ENCODE assay signal across 10 mouse cellular contexts in the genomic region with DNA sequence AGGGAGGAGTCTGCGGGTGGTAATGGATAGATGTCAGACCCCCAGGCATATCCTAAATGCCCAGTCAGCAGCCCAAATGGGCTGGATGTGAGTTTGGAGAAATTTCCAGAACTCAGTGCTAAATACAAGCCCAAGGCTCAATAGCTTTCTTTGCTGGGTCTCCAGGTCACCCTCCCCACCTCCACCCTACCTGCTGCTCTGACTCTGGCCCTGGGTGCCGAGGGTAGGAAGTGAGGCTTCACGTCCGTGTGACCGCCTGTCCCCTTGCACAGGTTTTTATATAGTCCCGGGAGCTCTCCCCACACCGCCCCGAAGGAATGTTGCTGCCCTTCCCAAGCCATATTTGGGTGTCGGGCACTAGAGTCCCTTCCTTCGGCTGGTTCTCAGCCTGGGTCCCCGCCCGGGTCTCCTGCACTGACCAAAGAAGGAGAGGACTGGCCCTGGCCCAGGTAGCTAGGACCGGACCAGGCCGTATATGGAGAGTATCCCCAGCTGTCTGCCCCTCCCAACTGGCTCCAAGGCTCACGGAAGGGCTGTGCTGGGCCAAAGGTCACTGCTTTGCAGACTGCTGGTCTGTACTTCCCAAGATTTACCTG. TPM values are rescaled to one million over a fixed set of nuclear protein-coding genes. Genes with fewer than 3 reads are reported as not detected.
DNase-seq lines count a peak whose midpoint lies in the region; ATAC-seq and TF ChIP-seq lines count a peak whose summit lies in the region.
"Had no signal": no experiment of that assay in that cellular context is flagged by ENCODE, and none has a peak within 500 bp of the region (broad histone marks: within the 10 kb centered on the region; RNA-seq: fewer than 3 reads in every experiment).

Gene Acta1 (minus strand): TSS at position 250 of the 596 bp plus-strand sequence.

- peak; percentile 22; the same call in 1 of the 2 replicates for ATAC-seq in limb, embryonic 13.5 days (ENCODE audit: low FRiP score, low read depth)
- ATAC-seq in cerebellum, adult (ENCODE audit: insufficient number of reproducible peaks, low FRiP score, low TSS enrichment): no peak
- ATAC-seq: Patski had no signal

- no peak within 1 kb of the TSS for H3K9ac ChIP-seq in limb, embryonic 13.5 days

- H3K4me3 ChIP-seq in cortical plate, adult 2 months (ENCODE audit: insufficient read depth, low read length): no peak within 1 kb of the TSS
- peak within 1 kb of the TSS; percentile 7 for H3K4me3 ChIP-seq in limb, embryonic 13.5 days

- H3K27ac ChIP-seq in cortical plate, adult 2 months (ENCODE audit: insufficient read depth, low read length): no peak within 1 kb of the TSS
- H3K27ac ChIP-seq in limb, embryonic 13.5 days: no peak within 1 kb of the TSS

- WGBS in limb, embryonic 13.5 days: 18% methylated on average over 15 of the region's 15 CpGs

- H3K4me2 ChIP-seq in limb, embryonic 13.5 days (replicated peaks): no peak within 1 kb of the TSS

- intact Hi-C loops in left cerebral cortex, postnatal 14 days (cut with DNase I): loop anchor here (5.0 kb wide), 1 partner anchor 37 kb away; no protein-coding TSS in a partner anchor

- no peak for TF ChIP-seq POLR2A in cortical plate, adult 2 months (IDR thresholded peaks at IDR 0.05; ENCODE audit: extremely low read depth, insufficient read depth, low read length)

- no peak for TF ChIP-seq CTCF in cortical plate, adult 2 months (IDR thresholded peaks at IDR 0.05; ENCODE audit: extremely low read depth, insufficient read depth, low read length)

- peaks cover 11% of the 10 kb centered on the region for H3K36me3 ChIP-seq in limb, embryonic 13.5 days

- H3K4me1 ChIP-seq in cortical plate, adult 2 months (ENCODE audit: control insufficient read depth, insufficient read depth, low read length): peaks cover 3% of the 10 kb centered on the region; the same call in 1 of the 2 replicates
- peaks cover 16% of the 10 kb centered on the region for H3K4me1 ChIP-seq in limb, embryonic 13.5 days

- no peak for DNase-seq in left cerebral cortex, adult 8-10 months (ENCODE audit: low spot score in 2 of 2)
- DNase-seq in left cerebral cortex, postnatal 14 days (ENCODE audit: low spot score in 2 of 2): no peak
- DNase-seq in gastrocnemius, postnatal 4 days (ENCODE audit: low spot score in 2 of 2): peak in 1 of 2 experiments; percentile 58
- DNase-seq in embryo, embryonic 9.5 days (ENCODE audit: extremely low spot score): no peak
- DNase-seq in adrenal gland, adult 18-20 months (ENCODE audit: low spot score in 2 of 2): no peak
- DNase-seq: kidney, postnatal 4 days had no signal

- peaks cover 80% of the 10 kb centered on the region for H3K27me3 ChIP-seq in limb, embryonic 13.5 days

- no peaks in the 10 kb centered on the region for H3K9me3 ChIP-seq in limb, embryonic 13.5 days

RNA-seq across cellular contexts. Expression of gene Acta1, which starts in this region (rescaled TPM):
- total RNA-seq in left cerebral cortex, adult 8-10 months (2022): 10 to 100 TPM in 3 of 4 experiments, 1 to 10 TPM in 1; 9.2 to 24.8 (median 18.0) TPM
- 10 to 100 TPM in 1 of 2 experiments, 1 to 10 TPM in 1; 9.3 to 11.5 TPM for total RNA-seq in left cerebral cortex, postnatal 14 days (2021)
- polyA plus RNA-seq in cortical plate, adult 2 months (2012; rRNA removed): 24.6 and 33.3 TPM in 2 replicates
- total RNA-seq in gastrocnemius, postnatal 4 days (2021): over 10,000 TPM; 33,708 to 36,184 TPM
- polyA plus RNA-seq in limb, embryonic 13.5 days (2015; fragmentation: Nextera tagmentation; extraction: Ambion mirVana): 396 and 411 TPM in 2 replicates
- total RNA-seq in adrenal gland, adult 18-20 months (2021): 10 to 100 TPM in 1 of 2 experiments, under 1 TPM in 1; 0.27 to 30.4 TPM

Comparison
In these comparisons a context has a peak if more than half of its experiments do, and no peak if none do; other contexts are left out.
1. RNA of gene Acta1 (total RNA-seq): 33,708 to 36,184 TPM in gastrocnemius, postnatal 4 days; 0.27 to 30.4 TPM in adrenal gland, adult 18-20 months, 9.2 to 24.8 TPM in left cerebral cortex, adult 8-10 months and 9.3 to 11.5 TPM in left cerebral cortex, postnatal 14 days; every median in the first group is over 1,000 times any median in the second.
2. RNA of gene Acta1 (polyA plus RNA-seq): 396 to 411 TPM in limb, embryonic 13.5 days; 24.6 to 33.3 TPM in cortical plate, adult 2 months; every median in the first group is over 10 times any median in the second.